Mouse (Mus musculus) lung, postnatal 0 days (tissue): Measurements from ENCODE around the gene Otogl.

ENCODE experiments used
- CTCF ChIP-seq: IDR thresholded peaks from 2 replicates; pipeline ENCODE4 v1.5.1; 2016; ENCODE audit warnings: antibody characterized with exemption, mild to moderate bottlenecking
- EP300 ChIP-seq: IDR thresholded peaks from 2 replicates; pipeline ENCODE4 v1.6.1; 2016; ENCODE audit warnings: antibody characterized with exemption, mild to moderate bottlenecking, control low read depth

GRCm38 (mm10) chr10:107759624-107760023 lies 152.3 kb downstream of the Otogl start:
- TF ChIP-seq CTCF (no peak), EP300 (no peak)
